32 mouse cellular contexts compared by ENCODE assay signal in the genomic region with DNA sequence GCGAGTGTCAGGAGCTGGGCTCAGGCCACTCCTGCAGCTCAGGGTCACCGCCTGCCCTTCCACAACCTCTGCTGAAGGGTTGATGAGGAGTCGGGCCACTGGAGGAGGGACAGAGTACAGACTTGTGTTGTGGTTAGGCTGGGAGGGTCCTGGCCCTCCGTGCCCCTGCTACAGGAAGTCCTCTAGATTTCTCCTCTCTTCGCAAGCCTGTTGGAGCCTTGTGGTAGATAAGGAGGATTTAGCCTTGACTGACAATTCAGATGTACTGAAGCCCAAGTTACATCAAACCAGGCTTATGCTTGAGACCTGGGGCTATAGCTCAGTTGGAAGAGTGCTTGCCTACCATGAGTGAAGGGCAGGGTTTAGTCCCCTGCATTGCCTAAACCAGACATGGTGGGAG. TPM values are rescaled to one million over a fixed set of nuclear protein-coding genes. Genes with fewer than 3 reads are reported as not detected.
"Had no signal": no experiment of that assay in that cellular context is flagged by ENCODE, and none has a peak within 500 bp of the region (broad histone marks: within the 10 kb centered on the region; RNA-seq: fewer than 3 reads in every experiment).

No protein-coding gene starts in this region.

- H3K27ac ChIP-seq: kidney, postnatal 0 days; layer of hippocampus, adult 2 months; limb, embryonic 10.5 days; limb, embryonic 13.5 days; liver, embryonic 13.5 days; macrophage; midbrain, embryonic 10.5 days; midbrain, embryonic 13.5 days; neural tube, embryonic 13.5 days had no signal

- H3K27me3 ChIP-seq: midbrain, embryonic 13.5 days; neural tube, embryonic 13.5 days had no signal

- H3K4me3 ChIP-seq: layer of hippocampus, adult 2 months; limb, embryonic 10.5 days; limb, embryonic 13.5 days; liver, embryonic 13.5 days; midbrain, embryonic 10.5 days; midbrain, embryonic 13.5 days; myocyte; neural tube, embryonic 13.5 days had no signal

- H3K4me1 ChIP-seq: limb, embryonic 10.5 days; limb, embryonic 13.5 days; midbrain, embryonic 13.5 days; neural tube, embryonic 13.5 days had no signal

- H3K9me3 ChIP-seq: limb, embryonic 10.5 days; limb, embryonic 13.5 days; liver, embryonic 13.5 days; midbrain, embryonic 10.5 days; midbrain, embryonic 13.5 days; neural tube, embryonic 13.5 days had no signal

- DNase-seq: kidney, adult 2 months; kidney, postnatal 25 days; layer of hippocampus, adult 9-11 months; liver; liver, embryonic 13.5 days; liver, postnatal 0 days; lung, embryonic 14.5 days; thymus, adult 18-20 months; thymus, postnatal 36 days had no signal

- ATAC-seq: liver, postnatal 0 days; lung, postnatal 0 days; midbrain, embryonic 13.5 days; midbrain, embryonic 16.5 days had no signal

- H3K4me2 ChIP-seq: limb, embryonic 13.5 days; liver, embryonic 13.5 days; lung, embryonic 14.5 days; midbrain, embryonic 13.5 days; neural tube, embryonic 13.5 days had no signal

- H3K36me3 ChIP-seq: limb, embryonic 10.5 days; limb, embryonic 13.5 days; liver, embryonic 13.5 days; midbrain, embryonic 10.5 days; midbrain, embryonic 13.5 days; neural tube, embryonic 13.5 days had no signal

- H3K9ac ChIP-seq: limb, embryonic 13.5 days; liver, embryonic 13.5 days; liver, postnatal 0 days; lung, embryonic 14.5 days; midbrain, embryonic 13.5 days; neural tube, embryonic 13.5 days had no signal

RNA-seq across cellular contexts. Expression of a gene that starts 6.1 kb away (rescaled TPM):
- total RNA-seq: monocyte, adult 5-6 weeks had no signal
- polyA plus RNA-seq: myocyte had no signal

RNA-seq across cellular contexts. Expression of a gene that starts 16.9 kb away (rescaled TPM):
- total RNA-seq: monocyte, adult 5-6 weeks; neutrophil, adult 5-6 weeks had no signal

RNA-seq across cellular contexts. Expression of a gene that starts 37.6 kb away (rescaled TPM):
- total RNA-seq: monocyte, adult 5-6 weeks; neutrophil, adult 5-6 weeks had no signal

RNA-seq across cellular contexts. Expression of a gene that starts 46.6 kb away (rescaled TPM):
- total RNA-seq: monocyte, adult 5-6 weeks; neutrophil, adult 5-6 weeks had no signal

RNA-seq across cellular contexts. Expression of a gene that starts 52.8 kb away (rescaled TPM):
- total RNA-seq: layer of hippocampus, adult 2 months; layer of hippocampus, postnatal 25 days; left cerebral cortex, adult 18-20 months; left cerebral cortex, postnatal 25 days; monocyte, adult 5-6 weeks; neutrophil, adult 5-6 weeks had no signal
- polyA plus RNA-seq: kidney, adult 2 months; kidney, embryonic 14.5 days; kidney, postnatal 0 days; large intestine, adult 2 months; limb, embryonic 10.5 days; limb, embryonic 13.5 days; liver, embryonic 13.5 days; liver, postnatal 0 days; lung, embryonic 14.5 days; lung, postnatal 0 days; macrophage; midbrain, embryonic 10.5 days; midbrain, embryonic 13.5 days; midbrain, embryonic 16.5 days; myocyte; neural tube, embryonic 13.5 days; small intestine, adult 2 months; spleen, adult 2 months; stomach, embryonic 16.5 days; testis, adult 2 months; urinary bladder, adult 2 months had no signal
